20 mouse cellular contexts compared by ENCODE assay signal in the genomic region with DNA sequence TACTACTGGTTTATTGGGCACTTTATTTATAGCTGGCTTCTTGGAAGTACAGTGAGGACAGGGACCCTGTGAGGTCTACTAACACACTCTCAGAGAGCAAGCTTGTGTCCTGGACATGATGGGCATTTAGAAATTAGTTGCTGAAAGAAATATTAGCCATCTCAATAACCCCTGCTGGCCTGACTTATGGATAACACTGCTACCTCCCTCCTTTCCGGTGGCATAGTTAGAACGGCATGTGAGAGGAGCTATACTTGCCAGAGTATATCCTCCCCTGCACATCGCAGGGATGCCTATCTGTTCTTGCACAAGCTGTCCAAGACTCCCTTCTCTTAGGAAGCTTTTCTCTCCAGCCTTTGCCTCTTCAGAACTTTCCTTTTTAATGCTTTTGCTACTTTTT.
DNase-seq lines count a peak whose midpoint lies in the region; ATAC-seq and TF ChIP-seq lines count a peak whose summit lies in the region.
"Had no signal": no experiment of that assay in that cellular context is flagged by ENCODE, and none has a peak within 500 bp of the region (broad histone marks: within the 10 kb centered on the region; RNA-seq: fewer than 3 reads in every experiment).

No protein-coding gene starts in this region.

- no peaks in the 10 kb centered on the region for H3K27me3 ChIP-seq in kidney, postnatal 0 days (ENCODE audit: insufficient read depth, low read length)
- no peaks in the 10 kb centered on the region for H3K27me3 ChIP-seq in midbrain, embryonic 11.5 days (ENCODE audit: control insufficient read depth, insufficient read depth, low read length)
- H3K27me3 ChIP-seq in midbrain, postnatal 0 days (ENCODE audit: insufficient read depth, low read length), result no peaks in the 10 kb centered on the region
- H3K27me3 ChIP-seq: CH12.LX, Patski had no signal

- no peaks in the 10 kb centered on the region for H3K4me1 ChIP-seq in kidney, postnatal 0 days (replicated peaks; ENCODE audit: insufficient read depth, low read length)
- H3K4me1 ChIP-seq in midbrain, embryonic 11.5 days (ENCODE audit: control insufficient read depth, insufficient read depth, low read length), result no peaks in the 10 kb centered on the region
- no peaks in the 10 kb centered on the region for H3K4me1 ChIP-seq in midbrain, postnatal 0 days (ENCODE audit: insufficient read depth, low read length)

- ATAC-seq in frontal cortex, adult (ENCODE audit: low TSS enrichment), result peak; percentile 46
- ATAC-seq in kidney, postnatal 0 days (replicated peaks; ENCODE audit: low FRiP score, low read depth), result no peak
- ATAC-seq in midbrain, embryonic 11.5 days (ENCODE audit: low FRiP score), result no peak
- ATAC-seq in midbrain, postnatal 0 days (ENCODE audit: low FRiP score), result no peak
- ATAC-seq: activated CD4-positive, CD25-positive, alpha-beta regulatory T cell, adult 4 months; CD4-positive, CD25-positive, alpha-beta regulatory T cell, adult 4 months; Patski had no signal

- no peak overlapping the region for H3K9ac ChIP-seq in kidney, postnatal 0 days (ENCODE audit: low read depth, low read length)
- H3K9ac ChIP-seq in midbrain, embryonic 11.5 days (ENCODE audit: low read length), result no peak overlapping the region
- H3K9ac ChIP-seq in midbrain, postnatal 0 days (replicated peaks; ENCODE audit: low read length, poor library complexity, severe bottlenecking), result no peak overlapping the region

- H3K27ac ChIP-seq in kidney, postnatal 0 days, result no peak overlapping the region
- H3K27ac ChIP-seq in midbrain, embryonic 11.5 days (ENCODE audit: low read depth, low read length), result no peak overlapping the region
- H3K27ac ChIP-seq in midbrain, postnatal 0 days (ENCODE audit: low read depth, low read length), result no peak overlapping the region

- H3K9me3 ChIP-seq in kidney, postnatal 0 days (replicated peaks; ENCODE audit: low read length), result no peaks in the 10 kb centered on the region
- H3K9me3 ChIP-seq in midbrain, embryonic 11.5 days (ENCODE audit: control insufficient read depth, low read length), result no peaks in the 10 kb centered on the region
- no peaks in the 10 kb centered on the region for H3K9me3 ChIP-seq in midbrain, postnatal 0 days (ENCODE audit: low read length)

- TF ChIP-seq CTCF in kidney, postnatal 0 days (IDR thresholded peaks at IDR 0.05; ENCODE audit: low read depth), result no peak
- TF ChIP-seq CTCF in midbrain, postnatal 0 days (IDR thresholded peaks at IDR 0.05), result no peak

- no peak for DNase-seq in frontal cortex, postnatal 10 days (ENCODE audit: low spot score in 2 of 2)
- peak; percentile 66 for DNase-seq in heart, adult 11 months
- no peak for DNase-seq in heart, postnatal 4 days
- DNase-seq in kidney, postnatal 0 days (ENCODE audit: low spot score), result peak; percentile 9
- DNase-seq in kidney, adult 8-10 months, result no peak
- peak; percentile 51 for DNase-seq in midbrain, embryonic 11.5 days (ENCODE audit: low spot score, missing footprints)
- DNase-seq in midbrain, postnatal 0 days (ENCODE audit: low spot score), result no peak
- DNase-seq: adrenal gland, adult 8-10 months; adrenal gland, postnatal 10 days; adrenal gland, postnatal 14 days; adrenal gland, postnatal 25 days; B cell, adult 2 months; cerebellum, adult 11 months; cerebellum, adult 11-12 months had no signal

- H3K4me2 ChIP-seq in kidney, postnatal 0 days (ENCODE audit: low read length), result no peak overlapping the region
- no peak overlapping the region for H3K4me2 ChIP-seq in midbrain, embryonic 11.5 days
- H3K4me2 ChIP-seq in midbrain, postnatal 0 days (ENCODE audit: low read depth, low read length, poor library complexity, severe bottlenecking), result no peak overlapping the region

- H3K36me3 ChIP-seq in kidney, postnatal 0 days (ENCODE audit: insufficient read depth, low read length), result no peaks in the 10 kb centered on the region
- no peaks in the 10 kb centered on the region for H3K36me3 ChIP-seq in midbrain, embryonic 11.5 days (ENCODE audit: control insufficient read depth, insufficient read depth, low read length)
- peaks cover 34% of the 10 kb centered on the region for H3K36me3 ChIP-seq in midbrain, postnatal 0 days (ENCODE audit: insufficient read depth, low read length)
- H3K36me3 ChIP-seq: G1E had no signal

- H3K4me3 ChIP-seq in kidney, postnatal 0 days (replicated peaks; ENCODE audit: low read depth, low read length), result no peak overlapping the region
- H3K4me3 ChIP-seq in midbrain, embryonic 11.5 days (ENCODE audit: low read depth, low read length), result no peak overlapping the region
- H3K4me3 ChIP-seq in midbrain, postnatal 0 days (ENCODE audit: low read depth, low read length), result no peak overlapping the region

- whole genome bisulfite sequencing in kidney, postnatal 0 days, result 51% methylated on average over 3 of the region's 3 CpGs
- WGBS in midbrain, embryonic 11.5 days, result 95% methylated on average over 3 of the region's 3 CpGs
- WGBS in midbrain, postnatal 0 days, result 96% methylated on average over 3 of the region's 3 CpGs

Comparison
In these comparisons a context has a peak if more than half of its experiments do, and no peak if none do; other contexts are left out.
1. DNase-seq: peak in heart, adult 11 months (single experiment), kidney, postnatal 0 days (single experiment) and midbrain, embryonic 11.5 days (single experiment); none in frontal cortex, postnatal 10 days (0 of 2), heart, postnatal 4 days (single experiment), kidney, adult 8-10 months (0 of 2) and midbrain, postnatal 0 days (single experiment).